Mouse (Mus musculus): ENCODE results near the gene Ankfn1. TPM values are rescaled to one million over a fixed set of nuclear protein-coding genes. Genes with fewer than 3 reads are reported as not detected.

Gene Ankfn1
- polyA plus RNA-seq, 1 experiment from 2014 or later = not detected

DNA sequence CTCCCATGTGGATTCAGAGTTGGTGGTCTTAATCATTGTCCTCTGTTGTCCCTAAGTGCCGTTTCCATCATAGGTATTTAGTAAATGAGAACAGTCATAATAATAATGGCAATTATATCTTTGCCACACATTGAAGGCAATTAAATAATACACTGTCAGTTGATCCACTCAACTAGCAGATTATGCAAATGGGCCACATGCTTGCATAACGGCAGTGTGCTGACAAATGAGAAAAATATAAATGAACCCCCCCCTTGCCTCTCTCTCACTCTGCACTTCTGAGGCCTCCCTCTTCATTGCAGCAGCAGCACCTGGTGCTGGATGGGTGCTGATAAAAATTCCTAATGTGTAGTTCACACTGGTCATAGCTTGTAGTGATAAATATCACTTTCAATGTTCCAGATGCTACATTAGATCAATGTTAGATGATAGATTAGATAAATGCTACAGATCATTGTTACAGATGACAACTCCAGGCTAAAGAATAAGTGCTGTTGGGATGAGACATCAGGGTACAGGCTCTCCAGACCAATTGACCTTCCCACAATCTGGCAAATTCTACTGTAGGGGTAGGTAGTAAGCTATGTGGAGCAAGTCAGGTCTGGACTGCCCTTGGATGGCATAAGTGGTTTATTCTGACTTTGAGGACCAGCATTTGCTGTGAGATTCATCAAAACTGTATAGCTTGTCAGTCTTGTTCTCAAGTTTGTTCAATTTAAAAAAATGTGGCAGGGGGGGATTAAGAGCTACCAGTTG lies 12.3 kb downstream of the Ankfn1 start:
- Histone ChIP-seq H3K4me1 (replicated peaks) (no peaks in the 10 kb centered on the region), H3K4me3 (replicated peaks) (no peak overlapping the region), H3K27ac (replicated peaks) (no peak overlapping the region), H3K4me2 (no peak overlapping the region), H3K9me3 (replicated peaks) (no peaks in the 10 kb centered on the region), H3K27me3 (no peaks in the 10 kb centered on the region), H3K9ac (no peak overlapping the region), H3K36me3 (replicated peaks) (no peaks in the 10 kb centered on the region)
- WGBS (ENCODE audit: insufficient replicate concordance) = 64% methylated on average over 2 of the region's 2 CpGs
- ATAC-seq (ENCODE audit: insufficient read depth) = no peak

DNA sequence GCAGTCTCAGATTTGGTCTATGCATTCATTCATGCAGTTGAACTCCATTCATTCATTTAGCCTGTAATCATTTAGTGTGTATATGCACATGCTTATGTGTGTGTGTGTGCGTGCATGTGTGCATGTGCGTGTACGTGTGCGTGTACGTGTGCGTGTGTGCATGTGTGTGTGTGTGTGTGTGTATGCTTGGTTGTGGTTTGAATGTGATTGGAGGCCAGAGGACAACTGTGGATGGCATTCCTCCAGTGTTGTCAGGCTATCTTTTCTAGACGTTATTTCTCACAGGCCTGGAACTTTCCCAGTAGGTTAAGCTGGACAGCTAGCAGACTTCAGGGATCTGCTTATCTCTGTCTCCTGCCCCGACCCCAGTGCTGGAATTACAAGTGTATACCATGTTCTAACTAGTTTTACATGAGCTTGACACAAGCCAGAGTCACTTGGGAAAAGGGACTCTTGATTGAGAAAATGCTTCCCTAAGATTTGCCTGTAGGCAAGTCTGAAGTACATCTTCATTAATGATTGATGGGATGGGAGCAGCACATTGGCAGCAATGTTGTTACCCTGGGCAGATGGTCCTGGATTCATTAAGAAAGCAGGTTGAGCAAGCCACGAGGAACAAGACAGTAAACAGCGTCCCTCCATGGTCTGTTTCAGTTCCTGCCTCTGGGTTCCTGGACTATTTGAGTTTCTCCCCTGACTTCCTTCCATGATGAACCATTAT lies 43.3 kb downstream of the Ankfn1 start:
- Histone ChIP-seq H3K9me3 (replicated peaks) (no peaks in the 10 kb centered on the region), H3K27me3 (no peaks in the 10 kb centered on the region), H3K36me3 (replicated peaks) (no peaks in the 10 kb centered on the region), H3K9ac (no peak overlapping the region), H3K4me3 (replicated peaks) (no peak overlapping the region), H3K4me2 (no peak overlapping the region), H3K4me1 (replicated peaks) (no peaks in the 10 kb centered on the region), H3K27ac (replicated peaks) (no peak overlapping the region)
- no peak for ATAC-seq (ENCODE audit: insufficient read depth)
- WGBS (ENCODE audit: insufficient replicate concordance) = 56% methylated on average over 10 of the region's 10 CpGs

DNA sequence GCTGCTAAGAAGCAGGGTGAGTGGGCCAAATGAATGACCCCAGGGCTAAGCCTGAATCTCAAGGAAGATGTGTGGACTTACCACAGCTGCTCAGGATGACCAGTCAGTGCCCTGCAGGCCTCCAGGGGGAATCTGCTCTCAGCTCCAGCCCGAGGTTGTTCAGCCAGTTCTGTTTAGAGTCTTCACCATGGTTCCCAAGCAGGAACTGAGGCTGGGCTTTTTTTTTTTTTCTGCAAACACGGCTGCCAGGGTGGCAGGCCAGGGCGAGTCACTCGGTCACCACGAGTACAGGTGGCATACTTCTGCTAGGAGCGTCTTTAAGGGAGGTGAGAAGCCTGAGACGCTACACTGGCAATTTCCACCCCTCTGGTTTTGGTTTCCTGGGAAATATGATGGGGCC lies 43.9 kb downstream of the Ankfn1 start:
- 53% methylated on average over 7 of the region's 7 CpGs for whole genome bisulfite sequencing (ENCODE audit: insufficient replicate concordance)
- Histone ChIP-seq H3K9ac (no peak overlapping the region), H3K36me3 (replicated peaks) (no peaks in the 10 kb centered on the region), H3K4me2 (no peak overlapping the region), H3K4me1 (replicated peaks) (no peaks in the 10 kb centered on the region), H3K4me3 (replicated peaks) (no peak overlapping the region), H3K27ac (replicated peaks) (no peak overlapping the region), H3K27me3 (no peaks in the 10 kb centered on the region), H3K9me3 (replicated peaks) (no peaks in the 10 kb centered on the region)
- ATAC-seq (ENCODE audit: insufficient read depth) = no peak

GRCm38 (mm10) chr11:89720847-89721246 lies 56.6 kb downstream of the Ankfn1 start:
- 17% methylated on average over 5 of the region's 5 CpGs for WGBS (ENCODE audit: insufficient replicate concordance)
- Histone ChIP-seq H3K4me1 (replicated peaks) (no peaks in the 10 kb centered on the region), H3K9ac (no peak overlapping the region), H3K27ac (replicated peaks) (no peak overlapping the region), H3K36me3 (replicated peaks) (no peaks in the 10 kb centered on the region), H3K9me3 (replicated peaks) (no peaks in the 10 kb centered on the region), H3K27me3 (no peaks in the 10 kb centered on the region), H3K4me2 (no peak overlapping the region), H3K4me3 (replicated peaks) (no peak overlapping the region)
- ATAC-seq (ENCODE audit: insufficient read depth) = no peak

GRCm38 (mm10) chr11:89718491-89718982 lies 58.9 kb downstream of the Ankfn1 start:
- no peak overlapping the region for H3K4me2 ChIP-seq
- no peaks in the 10 kb centered on the region for H3K36me3 ChIP-seq (replicated peaks)
- H3K4me1 ChIP-seq (replicated peaks) = no peaks in the 10 kb centered on the region
- no peak overlapping the region for H3K9ac ChIP-seq
- ATAC-seq (ENCODE audit: insufficient read depth) = no peak
- no peaks in the 10 kb centered on the region for H3K27me3 ChIP-seq
- no peaks in the 10 kb centered on the region for H3K9me3 ChIP-seq (replicated peaks)
- no peak overlapping the region for H3K4me3 ChIP-seq (replicated peaks)
- no peak overlapping the region for H3K27ac ChIP-seq (replicated peaks)
- 77% methylated on average over 14 of the region's 14 CpGs for WGBS (ENCODE audit: insufficient replicate concordance)

DNA sequence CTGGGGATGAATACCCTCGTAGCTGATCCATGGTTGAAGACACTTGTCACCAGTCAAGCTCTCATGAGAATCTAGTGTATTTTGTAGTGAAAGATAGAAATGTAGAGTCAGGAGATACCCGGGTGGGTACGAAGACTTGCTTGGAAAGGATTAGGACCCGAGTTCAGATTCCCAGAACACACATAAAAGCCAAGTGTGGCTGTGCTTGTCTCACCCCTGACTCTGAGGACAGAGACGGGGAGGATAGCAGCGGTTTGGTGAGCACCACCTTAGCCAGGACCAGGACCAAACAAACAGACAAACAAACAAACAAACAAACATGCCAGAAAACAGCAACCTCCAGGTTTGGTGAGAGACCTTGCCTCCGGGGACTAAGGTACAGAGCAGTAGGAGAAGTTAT lies 61.1 kb downstream of the Ankfn1 start:
- 54% methylated on average over 7 of the region's 7 CpGs for WGBS (ENCODE audit: insufficient replicate concordance)
- no peak for ATAC-seq (ENCODE audit: insufficient read depth)

DNA sequence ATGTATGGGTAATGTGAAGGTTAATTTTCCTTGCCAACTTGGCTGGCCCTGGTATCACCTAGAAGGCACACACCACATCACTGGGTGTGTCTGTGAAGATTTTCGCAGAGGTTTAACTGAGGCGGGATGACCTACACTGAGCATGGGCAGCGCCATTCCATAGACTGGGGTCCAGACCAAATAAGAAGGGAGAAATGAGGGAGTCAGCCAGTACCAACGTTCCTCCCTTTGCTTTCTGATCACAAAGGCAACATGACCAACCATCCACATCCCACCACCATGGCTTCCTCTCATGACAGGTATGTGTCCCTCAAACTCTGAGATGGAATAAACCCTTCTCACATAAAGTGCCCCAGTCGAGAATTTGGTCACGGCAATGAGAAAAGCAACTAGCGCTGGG lies 68.9 kb downstream of the Ankfn1 start:
- Histone ChIP-seq H3K4me2 (no peak overlapping the region), H3K9ac (no peak overlapping the region), H3K27me3 (no peaks in the 10 kb centered on the region), H3K9me3 (replicated peaks) (no peaks in the 10 kb centered on the region), H3K27ac (replicated peaks) (no peak overlapping the region), H3K4me3 (replicated peaks) (no peak overlapping the region), H3K4me1 (replicated peaks) (no peaks in the 10 kb centered on the region), H3K36me3 (replicated peaks) (no peaks in the 10 kb centered on the region)
- WGBS (ENCODE audit: insufficient replicate concordance) = 68% methylated on average over 7 of the region's 7 CpGs
- ATAC-seq (ENCODE audit: insufficient read depth) = no peak

More for the DNA sequence above, 61.1 kb downstream of the Ankfn1 start:
- no peaks in the 10 kb centered on the region for H3K9me3 ChIP-seq (replicated peaks)
- H3K27me3 ChIP-seq = no peaks in the 10 kb centered on the region
- H3K36me3 ChIP-seq (replicated peaks) = no peaks in the 10 kb centered on the region
- H3K4me2 ChIP-seq = no peak overlapping the region
- H3K4me3 ChIP-seq (replicated peaks) = no peak overlapping the region
- no peak overlapping the region for H3K27ac ChIP-seq (replicated peaks)
- H3K9ac ChIP-seq = no peak overlapping the region
- H3K4me1 ChIP-seq (replicated peaks) = no peaks in the 10 kb centered on the region

GRCm38 (mm10) chr11:89696431-89697403 lies 80.7 kb downstream of the Ankfn1 start:
- no peak overlapping the region for H3K4me3 ChIP-seq (replicated peaks)
- H3K9me3 ChIP-seq (replicated peaks) = no peaks in the 10 kb centered on the region
- 52% methylated on average over 18 of the region's 18 CpGs for WGBS (ENCODE audit: insufficient replicate concordance)
- H3K4me2 ChIP-seq = no peak overlapping the region
- H3K36me3 ChIP-seq (replicated peaks) = no peaks in the 10 kb centered on the region
- H3K4me1 ChIP-seq (replicated peaks) = no peaks in the 10 kb centered on the region
- no peak overlapping the region for H3K27ac ChIP-seq (replicated peaks)
- H3K27me3 ChIP-seq = no peaks in the 10 kb centered on the region
- no peak for ATAC-seq (ENCODE audit: insufficient read depth)
- H3K9ac ChIP-seq = no peak overlapping the region

GRCm38 (mm10) chr11:89693686-89694085 lies 83.8 kb downstream of the Ankfn1 start:
- Histone ChIP-seq H3K4me3 (replicated peaks) (no peak overlapping the region), H3K9me3 (replicated peaks) (no peaks in the 10 kb centered on the region), H3K9ac (no peak overlapping the region), H3K4me2 (no peak overlapping the region), H3K36me3 (replicated peaks) (no peaks in the 10 kb centered on the region), H3K27ac (replicated peaks) (no peak overlapping the region), H3K4me1 (replicated peaks) (no peaks in the 10 kb centered on the region), H3K27me3 (no peaks in the 10 kb centered on the region)
- no peak for ATAC-seq (ENCODE audit: insufficient read depth)
- 61% methylated on average over 4 of the region's 4 CpGs for WGBS (ENCODE audit: insufficient replicate concordance)

- Histone ChIP-seq H3K27ac (replicated peaks) (no peak overlapping the region), H3K36me3 (replicated peaks) (no peaks in the 10 kb centered on the region), H3K9me3 (replicated peaks) (no peaks in the 10 kb centered on the region), H3K9ac (no peak overlapping the region), H3K4me2 (no peak overlapping the region), H3K27me3 (no peaks in the 10 kb centered on the region), H3K4me1 (replicated peaks) (no peaks in the 10 kb centered on the region), H3K4me3 (replicated peaks) (no peak overlapping the region)
- no peak for ATAC-seq (ENCODE audit: insufficient read depth)
- 52% methylated on average over 2 of the region's 2 CpGs for WGBS (ENCODE audit: insufficient replicate concordance)
Observed at GRCm38 (mm10) chr11:89676922-89677321, 100.5 kb downstream of the Ankfn1 start.
